Mouse (Mus musculus) cerebellum, adult 9-10 months (tissue): ENCODE data around the gene Hcn2.
A peak's percentile ranks its signal among the peaks of the same experiment; 100 is the strongest.
"Not testable (repeated sequence)": the region's sequence is repeated elsewhere in the genome, so short reads cannot be mapped to it uniquely, and the experiment has no call there.

Experiments
- DNase-seq: peaks from one replicate; pipeline ENCODE4 v3.0.0; 2022

The Hcn2 gene

GRCm38 (mm10) chr10:79745898-79746773 is 29.7 kb downstream of the Hcn2 start, which contains the start of gene Polrmt:
Gene Polrmt (minus strand): TSS chr10:79746581.
- peak; percentile 98 for DNase-seq

DNA sequence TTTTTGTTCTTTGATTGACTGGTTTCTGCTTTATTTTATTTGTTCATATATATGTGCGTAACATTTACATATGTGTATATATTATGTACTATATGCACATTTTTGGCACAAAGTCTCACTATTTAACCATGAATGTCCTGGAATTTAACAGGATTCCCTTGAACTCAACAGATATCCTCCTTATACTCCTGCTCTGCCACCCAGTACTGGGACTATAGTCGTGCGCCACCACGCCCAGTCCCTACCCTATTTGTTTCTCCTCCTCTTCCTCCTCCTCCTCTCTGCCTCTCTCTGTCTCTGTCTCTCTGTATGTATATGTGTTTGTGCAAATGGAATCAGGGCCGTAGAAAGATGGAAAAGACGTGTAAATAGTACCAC is 30.3 kb downstream of the Hcn2 start:
- DNase-seq: no peak

DNA sequence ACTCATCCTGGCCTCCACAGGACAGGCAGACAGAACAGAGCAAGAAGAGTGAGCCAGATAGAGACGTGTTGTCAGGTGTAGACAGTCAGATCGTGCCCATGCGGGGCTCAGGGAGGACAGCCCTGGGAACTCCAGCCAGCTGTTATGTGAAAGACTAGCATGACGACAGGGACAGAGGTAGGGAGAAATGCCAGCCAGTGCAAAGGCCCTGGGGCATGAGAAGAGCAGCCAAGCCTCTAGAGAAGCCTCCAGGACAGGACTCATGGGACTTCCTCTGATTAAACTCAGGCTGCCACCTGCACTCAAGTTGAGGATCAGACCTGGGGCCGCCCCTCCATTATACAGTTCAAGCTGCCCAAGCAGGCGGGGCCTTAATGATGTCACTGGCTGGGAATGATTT is 32.1 kb downstream of the Hcn2 start:
- DNase-seq: no peak

- DNase-seq: peak; percentile 87
These were observed 38.6 kb downstream of the Hcn2 start, which contains the start of gene Fgf22 for GRCm38 (mm10) chr10:79754856-79755516. Gene Fgf22 (plus strand): TSS chr10:79755076.

- DNase-seq: no peak
These were observed 39.4 kb downstream of the Hcn2 start for GRCm38 (mm10) chr10:79755854-79756253.

- DNase-seq: no peak
These were observed 40.2 kb downstream of the Hcn2 start for GRCm38 (mm10) chr10:79756660-79757059.

DNA sequence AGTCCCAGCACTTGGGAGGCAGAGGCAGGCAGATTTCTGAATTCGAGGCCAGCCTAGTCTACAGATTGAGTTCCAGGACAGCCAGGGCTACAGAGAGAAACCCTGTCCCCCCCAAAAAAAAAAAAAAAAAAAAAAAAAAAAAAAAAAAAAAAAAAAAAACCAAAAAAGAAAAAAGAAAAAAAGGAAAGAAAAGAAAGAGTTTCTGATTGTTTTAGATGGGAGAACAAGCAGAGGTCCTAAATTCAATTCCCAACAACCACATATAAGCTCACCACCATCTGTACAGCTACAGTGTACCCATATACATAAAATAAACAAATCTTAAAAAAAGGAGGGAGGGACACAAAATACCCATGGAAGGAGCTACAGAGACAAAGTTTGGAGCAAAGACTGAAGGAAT is 43.2 kb downstream of the Hcn2 start:
- DNase-seq: not testable (repeated sequence)

DNA sequence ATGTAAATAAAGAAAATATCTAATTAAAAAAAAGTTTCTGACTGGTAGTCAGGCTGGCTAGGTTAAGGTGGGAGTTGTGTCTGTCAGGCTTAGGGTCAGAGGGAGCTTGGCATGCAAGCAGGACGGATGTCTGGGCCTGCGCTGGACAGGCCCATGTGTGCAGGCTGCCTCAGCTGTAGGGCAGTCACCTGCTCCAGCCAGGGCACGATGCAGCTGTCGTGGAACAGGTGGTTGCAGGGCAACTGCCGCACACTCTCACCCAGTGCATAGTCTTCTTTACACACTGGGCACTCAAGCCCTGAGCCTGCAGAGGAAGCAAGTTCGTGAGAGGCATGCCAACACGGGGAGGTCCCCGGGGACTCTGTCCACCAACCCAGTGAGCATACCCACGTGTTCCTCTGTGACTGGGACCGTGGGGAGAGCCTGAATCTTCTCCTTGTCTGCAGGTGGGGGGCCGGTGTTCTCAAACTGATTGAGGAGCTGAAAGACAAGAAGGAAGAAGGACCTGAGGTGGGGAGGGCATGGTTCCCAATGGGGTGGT is 44.2 kb downstream of the Hcn2 start:
- no peak for DNase-seq

- DNase-seq: no peak
These were observed 46.4 kb downstream of the Hcn2 start for GRCm38 (mm10) chr10:79762875-79763274.

DNA sequence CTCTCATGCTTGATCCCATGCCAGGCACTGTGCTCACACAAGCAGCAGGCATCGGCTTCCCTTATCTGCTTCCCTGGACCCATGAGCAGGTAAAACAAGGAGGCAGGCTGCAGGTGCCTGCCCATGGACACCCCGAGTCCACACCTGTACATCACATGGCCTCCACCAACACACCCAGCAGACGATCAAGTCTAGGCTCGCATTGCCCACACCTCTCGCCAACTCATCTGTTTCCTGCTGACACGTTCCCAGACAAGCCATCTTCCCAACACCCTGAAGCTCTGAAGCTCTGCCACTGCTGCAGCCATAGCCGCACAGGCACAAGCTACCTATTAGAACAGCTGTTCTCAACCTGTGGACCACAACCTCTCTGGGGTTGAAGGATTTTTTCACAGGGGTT is 47.8 kb downstream of the Hcn2 start:
- no peak for DNase-seq

DNA sequence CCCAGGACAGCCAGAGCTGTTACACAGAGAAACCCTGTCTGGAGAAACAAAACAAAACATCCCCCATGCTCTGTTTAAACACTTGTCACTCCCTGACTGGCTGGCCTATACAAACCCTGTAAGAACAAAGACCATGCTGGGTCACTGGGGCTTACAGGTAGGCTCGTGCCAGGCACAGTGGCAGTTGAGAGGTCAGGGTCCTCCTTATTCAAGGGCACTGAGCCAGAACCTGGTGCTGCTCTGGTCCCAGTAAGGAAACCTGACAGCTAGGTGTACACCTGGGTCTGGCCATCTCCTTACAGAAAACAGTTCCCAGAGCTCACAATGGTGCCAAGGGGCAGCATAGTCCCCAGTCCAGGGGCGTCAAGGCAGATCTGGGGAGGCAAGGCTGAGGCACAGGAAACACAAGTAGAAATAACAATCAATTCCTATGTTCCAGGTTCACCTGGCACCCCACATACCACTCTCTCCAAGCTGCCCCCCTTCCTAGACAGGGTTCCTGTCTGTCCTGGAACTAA is 48.9 kb downstream of the Hcn2 start:
- DNase-seq: no peak

- DNase-seq: peak; percentile 70
These were observed 49.6 kb downstream of the Hcn2 start for GRCm38 (mm10) chr10:79766001-79766507.

DNA sequence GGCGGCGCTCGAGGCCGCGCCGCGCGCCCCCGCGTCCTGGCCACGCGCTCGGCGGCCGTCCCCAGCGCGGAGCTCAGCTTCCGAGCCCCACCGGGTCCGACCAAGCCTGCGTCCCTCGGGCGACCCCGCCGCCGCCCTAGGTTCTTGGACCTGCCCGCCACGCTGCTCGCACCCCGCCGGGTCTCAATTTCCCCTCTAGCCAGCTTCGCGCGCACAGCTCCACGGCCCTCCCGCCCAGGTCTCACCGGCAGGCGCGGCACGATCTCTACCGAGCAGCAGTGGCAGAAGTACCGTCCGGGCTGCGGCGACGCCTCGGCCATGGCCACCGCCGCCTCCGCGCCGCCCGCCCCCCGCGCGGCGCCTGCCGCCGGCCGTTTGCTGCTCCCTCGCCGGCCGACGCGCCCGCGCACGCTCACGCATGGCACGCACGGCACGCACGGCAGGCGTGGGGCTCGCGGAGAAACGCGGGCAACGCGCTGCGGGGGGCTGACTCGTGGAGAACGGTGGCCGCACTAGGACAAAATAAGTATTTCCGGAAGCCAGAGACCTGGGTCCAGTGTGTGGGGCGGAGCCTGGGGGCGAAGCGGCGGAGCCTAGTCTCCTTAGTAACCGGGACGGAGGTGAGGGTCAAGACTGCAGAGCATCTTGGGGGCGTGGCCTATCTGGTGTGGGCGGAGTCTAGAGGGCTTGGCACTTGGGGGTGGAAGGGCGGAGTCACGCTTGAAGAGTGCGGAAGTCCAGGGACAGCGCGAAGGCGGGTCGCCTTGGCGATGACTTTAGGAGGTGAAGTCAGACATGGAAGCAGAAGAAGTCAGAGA is 50.3 kb downstream of the Hcn2 start, which contains the start of gene Rnf126:
Gene Rnf126 (minus strand): TSS at position 445 of the 818 bp plus-strand sequence.
- peak; percentile 99 for DNase-seq

- DNase-seq: peak; percentile 95
These were observed 51.2 kb downstream of the Hcn2 start for GRCm38 (mm10) chr10:79767372-79768244.

DNA sequence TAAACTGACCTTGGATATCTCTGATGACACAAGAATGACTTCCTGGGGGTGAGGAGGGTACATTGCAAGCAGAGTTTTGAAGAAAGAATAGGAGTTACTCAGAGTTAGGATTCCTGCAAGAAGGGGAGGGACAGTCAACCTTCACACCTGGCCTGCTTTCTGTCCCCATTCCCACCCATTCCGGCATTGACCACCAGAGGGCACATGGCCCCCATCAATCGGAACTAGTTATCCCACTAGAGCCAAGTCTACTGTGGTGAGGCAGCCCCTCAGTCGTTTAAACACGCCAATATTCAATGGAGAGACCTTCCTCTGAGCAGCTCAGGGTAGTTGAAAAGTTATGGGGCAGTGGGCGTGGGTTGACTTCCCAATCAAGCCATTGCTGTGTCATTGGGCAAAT is 52.0 kb downstream of the Hcn2 start:
- DNase-seq: peak; percentile 87

DNA sequence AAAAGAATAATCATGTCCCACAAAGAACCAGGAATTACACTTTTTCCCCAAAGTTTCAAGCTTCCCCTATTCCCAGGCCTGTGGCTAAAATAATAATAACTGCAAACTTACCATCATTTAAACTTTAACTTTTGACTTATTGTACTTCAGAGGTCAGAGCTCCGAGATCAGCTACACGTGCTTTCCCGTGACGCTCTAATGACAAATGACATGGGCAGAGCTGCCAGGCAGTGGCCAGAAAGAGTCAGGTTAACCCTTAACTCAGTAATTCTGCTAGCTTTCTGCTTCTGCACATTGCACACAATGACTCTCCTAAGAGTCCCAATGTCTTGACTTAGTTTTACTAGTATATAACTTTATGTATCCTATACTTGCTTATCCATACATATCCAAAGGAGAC is 52.9 kb downstream of the Hcn2 start:
- no peak for DNase-seq

- DNase-seq: no peak
These were observed 55.9 kb downstream of the Hcn2 start for GRCm38 (mm10) chr10:79772320-79772719.

DNA sequence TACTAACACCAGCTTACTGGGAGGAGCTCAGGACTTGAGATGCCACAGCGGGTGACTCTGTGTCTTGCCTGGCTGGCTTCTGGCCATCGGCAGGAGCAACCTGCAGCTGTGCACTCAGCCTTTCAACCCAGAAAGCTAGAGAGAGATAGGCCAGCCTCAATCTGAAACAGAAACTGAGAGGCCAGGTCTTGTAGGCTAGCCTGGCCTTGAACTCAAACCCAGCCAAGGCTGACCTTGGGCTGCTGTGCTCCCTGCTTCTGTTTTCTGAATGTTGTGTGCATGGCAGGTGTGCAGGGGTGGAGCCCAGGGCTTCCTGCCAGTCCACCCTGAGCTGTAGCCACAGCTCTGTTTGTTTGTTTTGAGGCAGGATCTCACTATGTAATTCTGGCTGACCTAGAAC is 56.8 kb downstream of the Hcn2 start:
- DNase-seq: no peak

DNA sequence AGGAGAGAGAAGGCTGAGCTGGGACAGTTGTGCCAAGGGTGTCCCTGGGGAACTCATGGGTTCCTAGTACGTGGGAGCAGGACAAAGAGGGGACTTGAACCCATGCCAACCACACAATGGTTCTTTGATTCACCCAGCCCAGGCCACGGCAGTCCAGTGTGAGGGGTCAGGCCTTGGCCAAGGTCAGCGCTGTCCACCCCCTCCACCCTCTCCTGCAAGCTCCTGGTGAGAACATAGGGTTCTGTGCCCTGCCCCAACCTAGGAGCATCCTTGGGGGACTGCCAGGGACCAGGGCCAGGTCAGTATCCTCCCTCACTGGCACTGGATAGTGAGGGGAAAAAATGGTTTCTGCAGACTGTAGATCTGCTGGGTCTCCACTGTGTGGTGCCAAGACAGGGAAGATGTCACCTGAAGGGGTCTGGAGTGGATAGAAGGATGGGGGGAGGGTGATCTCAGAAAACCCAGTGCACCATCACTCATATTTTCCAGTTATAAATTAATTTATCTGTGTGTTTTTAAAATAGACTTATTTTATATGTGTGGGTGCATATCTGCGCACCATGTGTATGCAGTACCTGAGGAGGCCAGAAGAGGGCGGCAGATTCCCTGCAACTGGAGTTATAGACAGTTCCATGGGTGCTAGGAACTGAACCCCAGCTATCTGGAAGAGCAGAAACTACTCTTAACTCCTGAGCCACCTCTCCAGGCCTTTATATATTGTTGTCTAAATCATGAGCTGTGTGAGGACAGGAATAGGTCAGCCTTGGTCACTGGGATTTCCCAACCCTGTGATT is 58.2 kb downstream of the Hcn2 start:
- no peak for DNase-seq

DNA sequence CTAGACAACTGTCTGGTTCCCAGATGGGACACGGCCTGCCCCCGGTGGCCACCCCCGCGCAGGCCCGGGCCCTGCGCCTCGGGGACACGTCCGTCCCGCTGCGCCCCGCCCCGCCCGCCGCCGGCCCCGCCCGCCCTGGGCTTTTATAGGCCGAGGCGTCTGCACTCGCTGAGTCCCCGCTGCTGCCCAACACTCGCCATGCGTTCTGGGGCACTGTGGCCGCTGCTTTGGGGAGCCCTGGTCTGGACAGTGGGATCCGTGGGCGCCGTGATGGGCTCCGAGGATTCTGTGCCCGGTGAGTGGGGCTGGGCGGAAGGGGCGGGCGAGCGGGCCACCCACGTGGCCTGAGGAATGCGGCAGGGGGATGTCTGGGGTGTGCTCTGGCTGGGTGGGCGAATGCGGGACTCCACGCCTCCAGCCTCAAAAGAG is 60.7 kb downstream of the Hcn2 start, which contains the start of gene Fstl3:
Gene Fstl3 (plus strand): TSS at position 170 of the 429 bp plus-strand sequence.
- no peak for DNase-seq
